Mouse (Mus musculus) heart, embryonic 15.5 days (tissue): Measurements from ENCODE around the gene Hoxb1. TPM values are rescaled to one million over a fixed set of nuclear protein-coding genes. Genes with fewer than 3 reads are reported as not detected.

Experiments
- ATAC-seq: fragments of 200-750 bp; cut with Nextera tagmentation; replicated peaks from 2 replicates; pipeline ENCODE4 v1.8.0; 2017; ENCODE audit warnings: low read depth, moderate TSS enrichment; ENCODE audit not compliant: insufficient number of reproducible peaks, insufficient read depth, low FRiP score
- H3K27ac ChIP-seq: fragments of 300-500 bp; sonication (generic); 2 replicates; pipeline ENCODE4 v1.5.1; 2015; ENCODE audit warnings: mild to moderate bottlenecking, inconsistent platforms
- H3K27me3 ChIP-seq: fragments of 300-500 bp; sonication (generic); 2 replicates; pipeline ENCODE4 v1.6.1; 2015; ENCODE audit warnings: inconsistent platforms
- H3K36me3 ChIP-seq: fragments of 300-500 bp; sonication (generic); 2 replicates; pipeline ENCODE4 v1.6.1; 2015; ENCODE audit warnings: mild to moderate bottlenecking, inconsistent platforms
- H3K4me1 ChIP-seq: fragments of 300-500 bp; sonication (generic); replicated peaks from 2 replicates; pipeline ENCODE4 v1.6.1; 2015; ENCODE audit warnings: inconsistent platforms
- H3K4me2 ChIP-seq: fragments of 300-500 bp; sonication (generic); 2 replicates; pipeline ENCODE4 v1.6.1; 2015; ENCODE audit warnings: inconsistent platforms, mild to moderate bottlenecking, moderate library complexity
- H3K4me3 ChIP-seq: fragments of 300-500 bp; sonication (generic); 2 replicates; pipeline ENCODE4 v1.5.1; 2015; ENCODE audit warnings: mild to moderate bottlenecking, inconsistent platforms
- H3K9ac ChIP-seq: fragments of 300-500 bp; sonication (generic); 2 replicates; pipeline ENCODE4 v1.6.1; 2015; ENCODE audit warnings: mild to moderate bottlenecking, inconsistent platforms
- H3K9me3 ChIP-seq: fragments of 300-500 bp; sonication (generic); replicated peaks from 2 replicates; pipeline ENCODE4 v1.6.1; 2016; ENCODE audit warnings: inconsistent platforms
- WGBS: fragments of 180-500 bp; shearing (Covaris S2); methylation state at CpG from one replicate; pipeline ENCODE4 v1.1.7; 2015; ENCODE audit warnings: mixed read lengths; 5-methylcytosine and 5-hydroxymethylcytosine counted together
- polyA plus RNA-seq: library from polyadenylated mRNA; unstranded; fragments of >200 nt; fragmentation: Nextera tagmentation; extraction: Ambion mirVana; gene quantifications from 2 replicates; pipeline ENCODE4 v1.2.1, GENCODE M21; 2015

Gene Hoxb1
- polyA plus RNA-seq, 1 experiment from 2014 or later, result not detected

DNA sequence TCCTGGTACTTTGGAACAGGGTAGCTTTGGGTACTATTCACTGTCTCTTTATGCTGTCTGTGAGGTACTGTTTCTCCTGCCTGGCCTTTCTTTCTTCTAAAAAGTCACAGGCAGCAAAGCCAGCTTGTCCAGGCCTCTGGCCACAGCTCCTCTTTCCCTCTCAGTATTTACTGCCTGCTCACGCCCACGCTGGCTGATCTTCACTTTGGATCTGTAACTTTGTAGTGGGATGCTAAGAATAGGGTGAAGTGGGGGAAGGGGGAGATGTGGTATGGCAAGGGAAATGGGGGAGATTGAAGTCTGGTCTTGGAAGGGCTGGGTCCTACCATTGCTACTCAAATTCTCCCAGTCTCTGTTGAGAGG, 31.6 kb upstream of the Hoxb1 start:
- H3K27ac ChIP-seq, result peak overlapping the region; percentile 58
- H3K27me3 ChIP-seq, result peaks cover 100% of the 10 kb centered on the region
- 31% methylated on average over 2 of the region's 2 CpGs for WGBS
- peaks cover 6% of the 10 kb centered on the region; the same call in 1 of the 2 replicates for H3K4me1 ChIP-seq
- no peaks in the 10 kb centered on the region for H3K9me3 ChIP-seq
- H3K9ac ChIP-seq, result peak overlapping the region; percentile 40; the same call in 1 of the 2 replicates
- H3K36me3 ChIP-seq, result no peaks in the 10 kb centered on the region
- H3K4me2 ChIP-seq, result peak overlapping the region; percentile 52; the same call in 1 of the 2 replicates
- H3K4me3 ChIP-seq, result peak overlapping the region; percentile 43; the same call in 1 of the 2 replicates
- no peak for ATAC-seq

DNA sequence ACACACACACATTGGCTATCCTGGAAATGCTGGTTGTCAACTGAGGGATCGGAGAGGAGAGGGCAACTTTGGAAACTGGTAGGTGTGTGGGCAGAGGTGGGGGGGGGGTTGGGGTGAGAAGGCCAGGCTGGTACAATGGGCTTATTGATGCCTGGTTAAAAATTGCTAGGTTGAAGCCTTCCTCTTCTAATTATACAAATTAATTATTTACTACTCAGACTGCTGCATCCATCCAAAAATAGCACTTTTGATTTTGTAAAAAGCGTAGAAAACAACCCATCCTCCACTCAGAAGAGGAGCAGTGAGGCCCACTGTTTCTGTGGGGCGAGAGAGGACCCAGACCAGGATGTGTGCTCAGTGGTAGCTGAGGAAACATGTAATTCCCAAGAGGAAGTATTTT, 30.6 kb upstream of the Hoxb1 start:
- no peak for ATAC-seq
- no peak overlapping the region for H3K4me2 ChIP-seq
- no peaks in the 10 kb centered on the region for H3K36me3 ChIP-seq
- H3K9ac ChIP-seq, result no peak overlapping the region
- H3K9me3 ChIP-seq, result no peaks in the 10 kb centered on the region
- H3K27me3 ChIP-seq, result peaks cover 100% of the 10 kb centered on the region
- no peak overlapping the region for H3K27ac ChIP-seq
- H3K4me3 ChIP-seq, result no peak overlapping the region
- peaks cover 6% of the 10 kb centered on the region; the same call in 1 of the 2 replicates for H3K4me1 ChIP-seq
- 61% methylated on average over 3 of the region's 3 CpGs for whole genome bisulfite sequencing

DNA sequence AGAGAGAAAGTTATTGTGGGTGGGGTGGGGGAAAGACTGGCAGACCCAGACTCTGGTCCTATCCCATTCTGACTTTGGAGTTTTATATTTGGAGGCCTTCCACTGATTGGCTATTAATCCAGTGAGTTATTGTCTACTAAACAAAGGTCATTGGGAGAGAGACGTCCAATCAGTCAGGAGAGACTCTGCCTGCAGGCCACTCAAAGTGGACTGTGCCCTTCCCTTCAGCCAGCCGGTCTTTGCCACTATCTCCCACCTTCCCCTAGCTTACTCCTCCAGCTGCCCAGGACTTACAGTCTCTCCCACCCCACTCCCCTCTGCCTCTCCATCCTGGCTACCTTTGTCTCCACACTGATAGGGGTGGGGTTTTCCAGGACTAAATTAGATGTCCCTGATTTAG, 29.0 kb upstream of the Hoxb1 start:
- H3K4me2 ChIP-seq, result no peak overlapping the region
- ATAC-seq, result no peak
- no peaks in the 10 kb centered on the region for H3K9me3 ChIP-seq
- no peak overlapping the region for H3K4me3 ChIP-seq
- 22% methylated on average over 2 of the region's 2 CpGs for WGBS
- H3K9ac ChIP-seq, result no peak overlapping the region
- H3K27ac ChIP-seq, result no peak overlapping the region
- no peaks in the 10 kb centered on the region for H3K36me3 ChIP-seq
- peaks cover 96% of the 10 kb centered on the region for H3K27me3 ChIP-seq
- peaks cover 12% of the 10 kb centered on the region; the same call in 1 of the 2 replicates for H3K4me1 ChIP-seq

DNA sequence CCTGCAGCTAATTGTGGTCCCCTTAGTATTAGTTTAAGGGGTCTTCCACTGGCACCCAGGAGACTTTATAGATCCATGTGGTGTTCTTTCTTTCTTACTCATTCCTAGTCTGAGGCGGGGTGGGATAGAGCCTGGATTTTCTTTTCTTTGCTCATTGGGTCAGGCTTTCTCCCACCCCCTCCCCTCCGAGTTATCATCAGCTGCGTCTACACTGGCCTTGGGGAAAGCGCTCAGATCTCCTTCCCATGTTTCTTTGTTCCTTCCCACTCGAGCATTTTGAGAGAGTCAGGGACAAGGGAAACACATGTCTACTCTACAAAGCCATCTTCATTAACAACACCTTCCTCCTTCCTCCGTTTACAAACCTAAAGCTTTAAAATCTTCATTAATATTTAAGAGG, 28.5 kb upstream of the Hoxb1 start:
- H3K27me3 ChIP-seq, result peaks cover 96% of the 10 kb centered on the region
- no peak for ATAC-seq
- no peaks in the 10 kb centered on the region for H3K36me3 ChIP-seq
- WGBS, result 20% methylated on average over 6 of the region's 6 CpGs
- no peak overlapping the region for H3K4me3 ChIP-seq
- H3K4me1 ChIP-seq, result peaks cover 15% of the 10 kb centered on the region
- H3K9me3 ChIP-seq, result no peaks in the 10 kb centered on the region
- H3K4me2 ChIP-seq, result no peak overlapping the region
- no peak overlapping the region for H3K27ac ChIP-seq
- H3K9ac ChIP-seq, result no peak overlapping the region

DNA sequence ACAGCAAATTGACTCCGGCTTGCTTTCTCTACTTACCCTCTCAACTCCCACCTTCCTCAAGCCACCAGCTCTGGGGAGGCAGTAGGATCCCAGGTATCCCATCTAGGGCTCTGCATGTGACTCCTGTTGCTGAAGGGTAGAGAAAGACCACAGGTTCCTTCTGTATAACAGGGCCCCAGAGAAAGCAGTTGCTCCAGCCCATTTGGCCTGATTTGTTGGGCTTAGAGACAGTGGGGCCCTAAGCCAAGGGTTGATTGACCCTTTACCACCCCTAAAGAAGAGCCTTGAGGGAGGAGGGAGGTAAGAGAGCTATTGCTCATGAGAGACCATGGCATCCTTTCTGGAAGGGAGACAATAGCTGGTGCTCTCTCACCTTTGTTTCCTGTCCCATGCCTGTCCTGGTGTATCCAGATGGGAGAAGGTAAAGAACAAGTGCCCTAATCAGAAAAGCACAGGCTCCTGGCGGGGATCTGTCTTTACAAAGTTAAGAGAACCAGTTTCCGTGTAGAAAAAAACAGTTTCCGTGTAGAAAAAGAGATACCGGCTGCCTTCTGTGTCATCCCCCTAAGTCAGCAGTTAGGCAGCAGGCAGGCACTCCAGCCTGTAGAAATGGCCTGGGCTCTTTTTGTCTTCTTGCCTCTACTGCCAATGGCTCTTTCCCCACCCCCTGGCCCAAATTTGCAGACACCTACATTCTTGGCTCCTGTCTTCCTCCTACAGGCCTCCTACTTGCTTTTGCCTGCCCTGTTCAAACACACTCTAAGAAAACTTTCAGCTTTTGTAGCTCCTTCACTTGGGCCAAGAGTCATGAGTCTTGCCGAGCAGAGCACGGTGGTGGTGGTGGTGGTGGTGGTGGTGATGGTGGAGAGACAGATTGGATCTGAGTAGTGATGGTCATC, 26.3 kb upstream of the Hoxb1 start:
- Histone ChIP-seq H3K9ac (no peak overlapping the region), H3K9me3 (no peaks in the 10 kb centered on the region), H3K4me2 (peak overlapping the region; percentile 9; the same call in 1 of the 2 replicates), H3K27me3 (peaks cover 96% of the 10 kb centered on the region), H3K27ac (peak overlapping the region; percentile 60; the same call in 1 of the 2 replicates), H3K36me3 (no peaks in the 10 kb centered on the region), H3K4me3 (no peak overlapping the region), H3K4me1 (peaks cover 14% of the 10 kb centered on the region)
- WGBS, result 42% methylated on average over 7 of the region's 7 CpGs
- no peak for ATAC-seq

GRCm38 (mm10) chr11:96340698-96341365, 24.7 kb upstream of the Hoxb1 start:
- Histone ChIP-seq H3K4me3 (peak overlapping the region; percentile 42), H3K27ac (peak overlapping the region; percentile 61), H3K4me1 (peaks cover 24% of the 10 kb centered on the region), H3K9me3 (no peaks in the 10 kb centered on the region), H3K9ac (peak overlapping the region; percentile 28; the same call in 1 of the 2 replicates), H3K27me3 (peaks cover 96% of the 10 kb centered on the region), H3K4me2 (peak overlapping the region; percentile 52), H3K36me3 (no peaks in the 10 kb centered on the region)
- ATAC-seq, result no peak
- WGBS, result 2% methylated on average over 36 of the region's 36 CpGs

DNA sequence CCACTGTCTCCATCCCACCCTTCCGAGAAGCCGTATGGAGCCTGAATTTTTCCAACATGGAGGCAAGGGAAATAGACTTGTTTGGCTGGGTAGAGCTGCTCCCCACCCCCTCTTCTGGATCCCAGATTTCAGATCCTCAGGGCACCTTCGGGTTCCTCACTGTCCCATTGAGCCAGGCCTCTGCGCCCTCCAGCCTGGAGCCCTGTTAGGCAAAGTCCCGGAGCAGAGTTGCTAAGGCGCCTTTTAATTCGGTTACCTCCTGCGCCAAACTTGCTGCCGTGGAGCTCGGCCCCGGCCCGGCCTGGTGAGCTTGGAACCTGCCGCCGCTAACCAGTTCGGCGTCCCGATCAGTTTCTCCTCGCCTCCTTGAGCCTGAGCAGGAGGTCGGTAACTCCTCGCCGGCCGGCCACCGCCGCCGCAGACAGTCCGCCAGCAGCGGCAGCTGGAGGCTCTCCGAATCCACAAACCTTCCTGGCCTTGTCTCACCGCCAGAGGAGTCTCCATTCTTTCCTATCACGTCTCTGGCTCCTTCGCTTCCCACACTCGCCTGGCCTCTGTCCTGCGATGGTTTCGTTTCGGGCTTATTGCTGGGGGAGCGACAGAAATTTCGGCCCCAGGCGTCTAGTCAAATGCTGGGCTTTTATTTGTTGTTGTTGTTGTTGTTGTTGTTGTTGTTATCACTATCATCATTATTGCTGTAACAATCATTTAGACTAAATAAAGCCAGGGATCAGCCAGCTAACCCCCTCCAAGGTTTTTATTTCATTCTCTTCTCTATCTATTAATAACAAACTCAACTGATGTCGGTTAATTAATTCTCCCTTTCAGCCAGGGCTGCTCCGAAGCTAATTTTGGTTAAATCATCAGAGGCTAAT, 23.6 kb upstream of the Hoxb1 start:
- Histone ChIP-seq H3K9me3 (no peaks in the 10 kb centered on the region), H3K4me1 (peaks cover 29% of the 10 kb centered on the region), H3K36me3 (no peaks in the 10 kb centered on the region), H3K27ac (peak overlapping the region; percentile 61), H3K4me2 (peak overlapping the region; percentile 52), H3K9ac (peak overlapping the region; percentile 35), H3K27me3 (peaks cover 96% of the 10 kb centered on the region), H3K4me3 (peak overlapping the region; percentile 42)
- 2% methylated on average over 40 of the region's 40 CpGs for WGBS
- no peak for ATAC-seq

DNA sequence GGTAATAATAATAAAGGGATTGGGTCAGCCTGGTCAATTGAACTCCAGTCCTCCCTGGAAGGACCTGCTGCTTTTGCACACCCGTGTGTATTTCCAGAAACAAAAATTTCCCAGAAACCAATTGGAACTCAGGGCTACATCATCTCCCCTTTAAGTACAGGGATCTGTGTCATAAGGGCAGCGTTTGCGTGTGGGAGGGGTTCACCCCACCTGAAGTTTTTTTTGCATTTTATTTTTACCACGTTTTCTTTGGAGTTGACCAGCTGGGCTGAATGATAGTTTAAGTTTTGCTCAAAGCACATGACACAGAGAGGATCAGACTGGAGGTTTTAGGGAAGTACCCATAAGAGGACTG, 23.0 kb upstream of the Hoxb1 start:
- Histone ChIP-seq H3K27ac (no peak overlapping the region), H3K9ac (no peak overlapping the region), H3K4me3 (peak overlapping the region; percentile 42; the same call in 1 of the 2 replicates), H3K4me1 (peaks cover 29% of the 10 kb centered on the region), H3K9me3 (no peaks in the 10 kb centered on the region), H3K4me2 (peak overlapping the region; percentile 52), H3K27me3 (peaks cover 94% of the 10 kb centered on the region), H3K36me3 (no peaks in the 10 kb centered on the region)
- no peak for ATAC-seq
- 13% methylated on average over 4 of the region's 4 CpGs for WGBS

DNA sequence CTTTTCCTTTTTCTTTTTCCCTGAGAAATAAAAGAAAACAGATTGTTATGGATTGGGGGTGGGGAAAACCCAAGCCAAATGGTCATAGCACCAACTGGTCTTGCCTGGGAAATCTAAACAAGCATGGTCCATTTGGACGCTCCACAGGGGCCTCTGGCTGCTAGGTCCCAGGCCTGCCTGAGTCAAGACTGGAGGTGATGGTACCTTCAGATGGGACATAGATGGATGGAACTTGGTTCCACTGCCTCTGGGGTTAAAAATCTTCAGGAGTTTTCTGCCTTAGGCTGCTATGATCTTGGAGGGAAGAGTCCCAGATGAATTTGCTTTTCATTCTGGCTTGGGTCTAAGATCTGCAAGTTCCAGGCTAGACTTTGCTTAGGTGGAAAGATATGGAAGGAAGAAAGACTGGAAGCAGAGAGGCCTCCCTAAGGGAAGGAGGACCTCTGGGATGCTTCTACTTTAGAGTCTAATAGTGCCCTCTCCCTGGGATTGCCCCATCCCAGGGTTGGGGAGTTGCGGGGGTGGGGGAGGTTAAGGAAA, 22.3 kb upstream of the Hoxb1 start:
- WGBS, result 61% methylated on average over 2 of the region's 2 CpGs
- ATAC-seq, result no peak
- Histone ChIP-seq H3K9me3 (no peaks in the 10 kb centered on the region), H3K27ac (no peak overlapping the region), H3K4me3 (no peak overlapping the region), H3K9ac (no peak overlapping the region), H3K27me3 (peaks cover 92% of the 10 kb centered on the region), H3K36me3 (no peaks in the 10 kb centered on the region), H3K4me2 (no peak overlapping the region), H3K4me1 (peaks cover 29% of the 10 kb centered on the region)

GRCm38 (mm10) chr11:96344061-96344877, 21.3 kb upstream of the Hoxb1 start:
- H3K4me2 ChIP-seq, result peak overlapping the region; percentile 67; the same call in 1 of the 2 replicates
- peaks cover 92% of the 10 kb centered on the region for H3K27me3 ChIP-seq

More at GRCm38 (mm10) chr11:96344061-96344877, 21.3 kb upstream of the Hoxb1 start:
- ATAC-seq, result no peak
- Histone ChIP-seq H3K4me1 (peaks cover 29% of the 10 kb centered on the region), H3K9me3 (no peaks in the 10 kb centered on the region), H3K36me3 (no peaks in the 10 kb centered on the region), H3K9ac (no peak overlapping the region), H3K4me3 (peak overlapping the region; percentile 3; the same call in 1 of the 2 replicates), H3K27ac (peak overlapping the region; percentile 37; the same call in 1 of the 2 replicates)
- WGBS, result 21% methylated on average over 40 of the region's 40 CpGs
